Mouse (Mus musculus): ENCODE data around the gene Tigd3. TPM values are rescaled to one million over a fixed set of nuclear protein-coding genes. Genes with fewer than 3 reads are reported as not detected.
A peak's percentile ranks its signal among the peaks of the same experiment; 100 is the strongest.

The Tigd3 gene
- under 1 TPM; 0.22 to 0.68 TPM for total RNA-seq (2021)

GRCm38 (mm10) chr19:5894002-5894678 lies at the start of gene Tigd3:
Tigd3 (minus strand) TSS chr19:5894149.
- peak; percentile 90 for DNase-seq (ENCODE audit: low spot score)
- intact Hi-C loops (cut with DNase I): no loop called here

- no peak for DNase-seq (ENCODE audit: low spot score)
- intact Hi-C loops (cut with DNase I): no loop called here
These were observed 49.5 kb upstream of the Tigd3 start for GRCm38 (mm10) chr19:5943404-5943803.

GRCm38 (mm10) chr19:5942581-5942980 lies 48.6 kb upstream of the Tigd3 start:
- intact Hi-C loops (cut with DNase I): no loop called here
- DNase-seq (ENCODE audit: low spot score): no peak

- intact Hi-C loops (cut with DNase I): loop anchor here (2.0 kb wide), 1 partner anchor 16 kb away; the partner anchor contains the start of gene Cdc42ep2
- DNase-seq (ENCODE audit: low spot score): no peak
These were observed 46.7 kb upstream of the Tigd3 start for GRCm38 (mm10) chr19:5940656-5941055.

GRCm38 (mm10) chr19:5940173-5940572 lies 46.2 kb upstream of the Tigd3 start:
- peak; percentile 79 for DNase-seq (ENCODE audit: low spot score)
- intact Hi-C loops (cut with DNase I): loop anchor here (2.0 kb wide), 1 partner anchor 15 kb away; the partner anchor contains the start of gene Cdc42ep2

- no peak for DNase-seq (ENCODE audit: low spot score)
- intact Hi-C loops (cut with DNase I): loop anchor here (2.0 kb wide), 1 partner anchor 15 kb away; the partner anchor contains the start of gene Cdc42ep2
These were observed 45.8 kb upstream of the Tigd3 start for GRCm38 (mm10) chr19:5939715-5940114.

GRCm38 (mm10) chr19:5938516-5938915 lies 44.6 kb upstream of the Tigd3 start:
- intact Hi-C loops (cut with DNase I): no loop called here
- DNase-seq (ENCODE audit: low spot score): no peak

- DNase-seq (ENCODE audit: low spot score): no peak
- intact Hi-C loops (cut with DNase I): no loop called here
These were observed 44.0 kb upstream of the Tigd3 start for GRCm38 (mm10) chr19:5937836-5938406.

GRCm38 (mm10) chr19:5937095-5937835 lies 43.3 kb upstream of the Tigd3 start:
- intact Hi-C loops (cut with DNase I): no loop called here
- no peak for DNase-seq (ENCODE audit: low spot score)

GRCm38 (mm10) chr19:5935691-5936090 lies 41.7 kb upstream of the Tigd3 start:
- intact Hi-C loops (cut with DNase I): no loop called here
- no peak for DNase-seq (ENCODE audit: low spot score)

- intact Hi-C loops (cut with DNase I): no loop called here
- DNase-seq (ENCODE audit: low spot score): peak; percentile 61
These were observed 41.3 kb upstream of the Tigd3 start for GRCm38 (mm10) chr19:5935266-5935665.

- peak; percentile 64 for DNase-seq (ENCODE audit: low spot score)
- intact Hi-C loops (cut with DNase I): no loop called here
These were observed 36.0 kb upstream of the Tigd3 start for GRCm38 (mm10) chr19:5929634-5930596.

- intact Hi-C loops (cut with DNase I): no loop called here
- DNase-seq (ENCODE audit: low spot score): no peak
These were observed 34.6 kb upstream of the Tigd3 start for GRCm38 (mm10) chr19:5928546-5928945.

GRCm38 (mm10) chr19:5928104-5928503 lies 34.2 kb upstream of the Tigd3 start:
- intact Hi-C loops (cut with DNase I): no loop called here
- no peak for DNase-seq (ENCODE audit: low spot score)

- DNase-seq (ENCODE audit: low spot score): no peak
These were observed 33.6 kb upstream of the Tigd3 start for GRCm38 (mm10) chr19:5927532-5927931.

GRCm38 (mm10) chr19:5927026-5927425 lies 33.1 kb upstream of the Tigd3 start:
- intact Hi-C loops (cut with DNase I): no loop called here

More at GRCm38 (mm10) chr19:5927532-5927931, 33.6 kb upstream of the Tigd3 start:
- intact Hi-C loops (cut with DNase I): no loop called here

GRCm38 (mm10) chr19:5925311-5925855 lies 31.4 kb upstream of the Tigd3 start:
- no peak for DNase-seq (ENCODE audit: low spot score)
- intact Hi-C loops (cut with DNase I): loop anchor here (2.0 kb wide), 1 partner anchor 15 kb away; no protein-coding TSS in a partner anchor

More at GRCm38 (mm10) chr19:5927026-5927425, 33.1 kb upstream of the Tigd3 start:
- no peak for DNase-seq (ENCODE audit: low spot score)

- intact Hi-C loops (cut with DNase I): loop anchor here (1.0 to 5.0 kb wide), 4 partner anchors 16 to 118 kb away; partner anchors contain the start of gene Capn1
- peak; percentile 95 for DNase-seq (ENCODE audit: low spot score)
These were observed 30.8 kb upstream of the Tigd3 start, which contains the start of gene Cdc42ep2 for GRCm38 (mm10) chr19:5924713-5925093. Cdc42ep2 (minus strand) TSS chr19:5924816.

All from heart, postnatal 25 days (tissue).